Mouse (Mus musculus) megakaryocyte, embryonic 14.5 days (primary cell): ENCODE results near the gene Gucy2g. TPM values are rescaled to one million over a fixed set of nuclear protein-coding genes. Genes with fewer than 3 reads are reported as not detected.
A peak's percentile ranks its signal among the peaks of the same experiment; 100 is the strongest.

Experiments used
- H3K27me3 ChIP-seq: replicated peaks from 2 replicates; pipeline ENCODE3; 2012; ENCODE audit warnings: inconsistent platforms
- H3K36me3 ChIP-seq: replicated peaks from 2 replicates; pipeline ENCODE3; 2012; ENCODE audit warnings: low read length, inconsistent platforms, mixed read lengths
- H3K4me1 ChIP-seq: 2 replicates; pipeline ENCODE4 v1.6.1; 2012; ENCODE audit warnings: inconsistent platforms
- H3K4me3 ChIP-seq: replicated peaks from 2 replicates; pipeline ENCODE3; 2012; ENCODE audit warnings: moderate library complexity, mild to moderate bottlenecking, inconsistent platforms
- H3K9me3 ChIP-seq: 2 replicates; pipeline ENCODE4 v1.6.1; 2012; ENCODE audit warnings: inconsistent platforms
- FLI1 ChIP-seq: IDR thresholded peaks from 2 replicates; pipeline ENCODE4 v1.6.1; 2012; ENCODE audit warnings: low read length, inconsistent platforms, mixed read lengths
- GATA1 ChIP-seq: IDR thresholded peaks from 3 replicates; pipeline ENCODE4 v1.6.1; 2012; ENCODE audit warnings: mixed read lengths, low read length, inconsistent platforms, borderline replicate concordance
- polyA plus RNA-seq: library from polyadenylated mRNA; stranded (reverse); fragments of >175 nt; gene quantifications from 2 replicates; pipeline ENCODE4 v1.2.3, GENCODE M21; 2012; ENCODE audit warnings: low replicate concordance; ENCODE audit not compliant: insufficient read depth

The Gucy2g gene
- polyA plus RNA-seq, 1 experiment = 1.6 TPM

GRCm38 (mm10) chr19:55208654-55209053 lies 32.4 kb downstream of the Gucy2g start:
- Histone ChIP-seq H3K4me3 (no peak overlapping the region), H3K27me3 (peaks cover 25% of the 10 kb centered on the region), H3K9me3 (no peaks in the 10 kb centered on the region), H3K4me1 (peaks cover 7% of the 10 kb centered on the region; the same call in 1 of the 2 replicates), H3K36me3 (peaks cover 12% of the 10 kb centered on the region)
- no peak for TF ChIP-seq GATA1
- TF ChIP-seq FLI1 = no peak

- H3K4me3 ChIP-seq = no peak overlapping the region
- TF ChIP-seq GATA1 (no peak), FLI1 (no peak)
- H3K9me3 ChIP-seq = no peaks in the 10 kb centered on the region
- H3K4me1 ChIP-seq = peaks cover 7% of the 10 kb centered on the region; the same call in 1 of the 2 replicates
- peaks cover 23% of the 10 kb centered on the region for H3K27me3 ChIP-seq
- H3K36me3 ChIP-seq = peaks cover 16% of the 10 kb centered on the region
These were observed 33.1 kb downstream of the Gucy2g start for GRCm38 (mm10) chr19:55207746-55208538.

GRCm38 (mm10) chr19:55207205-55207604 lies 33.8 kb downstream of the Gucy2g start:
- TF ChIP-seq FLI1 (no peak), GATA1 (no peak)
- Histone ChIP-seq H3K36me3 (peaks cover 22% of the 10 kb centered on the region), H3K4me1 (peaks cover 7% of the 10 kb centered on the region; the same call in 1 of the 2 replicates), H3K9me3 (no peaks in the 10 kb centered on the region), H3K27me3 (peaks cover 22% of the 10 kb centered on the region), H3K4me3 (no peak overlapping the region)

GRCm38 (mm10) chr19:55206482-55207138 lies 34.4 kb downstream of the Gucy2g start:
- peaks cover 7% of the 10 kb centered on the region; the same call in 1 of the 2 replicates for H3K4me1 ChIP-seq
- peaks cover 26% of the 10 kb centered on the region for H3K36me3 ChIP-seq
- TF ChIP-seq GATA1 (no peak), FLI1 (no peak)
- peaks cover 22% of the 10 kb centered on the region for H3K27me3 ChIP-seq
- H3K4me3 ChIP-seq = no peak overlapping the region
- H3K9me3 ChIP-seq = no peaks in the 10 kb centered on the region

DNA sequence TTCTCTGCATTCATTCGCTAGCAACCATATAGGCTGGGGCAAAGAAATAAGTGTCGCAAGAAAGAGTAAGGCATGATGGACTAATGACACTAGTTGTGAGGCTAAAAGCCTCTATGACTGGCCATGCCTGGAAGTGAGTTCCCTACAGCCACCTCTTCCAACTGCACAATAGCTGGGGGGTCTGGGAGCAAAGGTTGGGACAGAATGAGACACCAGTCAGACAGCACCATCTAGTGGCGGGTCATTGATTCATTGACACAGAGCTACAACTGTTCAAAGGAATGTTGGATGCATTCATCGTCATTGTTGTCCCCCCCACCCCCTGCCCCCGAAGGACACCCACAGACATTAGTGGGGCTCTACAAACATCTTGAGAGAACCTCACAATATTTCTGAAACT lies 42.7 kb downstream of the Gucy2g start:
- H3K27me3 ChIP-seq = peaks cover 22% of the 10 kb centered on the region
- peak overlapping the region; percentile 46 for H3K4me3 ChIP-seq
- H3K9me3 ChIP-seq = no peaks in the 10 kb centered on the region
- peaks cover 10% of the 10 kb centered on the region for H3K4me1 ChIP-seq
- peaks cover 13% of the 10 kb centered on the region for H3K36me3 ChIP-seq
- TF ChIP-seq GATA1 (no peak), FLI1 (no peak)

DNA sequence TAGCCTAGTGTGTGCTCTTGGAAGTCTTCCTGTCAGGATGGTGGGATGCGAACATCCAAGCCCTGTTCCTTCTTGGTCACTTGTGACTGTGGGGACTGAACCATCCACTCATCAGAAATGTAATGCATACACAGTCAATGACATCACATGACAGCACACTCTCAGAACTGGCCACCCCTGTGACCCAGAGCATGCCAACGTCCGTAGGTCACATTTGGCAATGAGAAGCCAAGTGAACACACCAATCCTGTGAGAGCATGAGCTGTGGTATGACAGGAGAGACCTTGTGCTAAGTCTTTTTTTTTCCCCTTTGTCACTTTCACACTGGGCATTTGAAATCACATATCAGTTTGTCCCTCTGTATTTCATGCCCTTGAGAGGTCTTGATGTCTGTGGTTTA lies 45.5 kb downstream of the Gucy2g start:
- TF ChIP-seq FLI1 (no peak), GATA1 (no peak)

GRCm38 (mm10) chr19:55194520-55195170 lies 46.4 kb downstream of the Gucy2g start:
- Histone ChIP-seq H3K9me3 (no peaks in the 10 kb centered on the region), H3K27me3 (peaks cover 35% of the 10 kb centered on the region), H3K36me3 (no peaks in the 10 kb centered on the region), H3K4me3 (no peak overlapping the region), H3K4me1 (peaks cover 10% of the 10 kb centered on the region)
- TF ChIP-seq FLI1 (no peak), GATA1 (no peak)

More for the DNA sequence above, 45.5 kb downstream of the Gucy2g start:
- no peaks in the 10 kb centered on the region for H3K9me3 ChIP-seq
- no peaks in the 10 kb centered on the region for H3K36me3 ChIP-seq
- peaks cover 10% of the 10 kb centered on the region for H3K4me1 ChIP-seq
- H3K4me3 ChIP-seq = no peak overlapping the region
- peaks cover 32% of the 10 kb centered on the region for H3K27me3 ChIP-seq

- Histone ChIP-seq H3K27me3 (peaks cover 30% of the 10 kb centered on the region), H3K36me3 (no peaks in the 10 kb centered on the region), H3K4me1 (peaks cover 10% of the 10 kb centered on the region), H3K9me3 (no peaks in the 10 kb centered on the region), H3K4me3 (no peak overlapping the region)
- TF ChIP-seq FLI1 = no peak
- TF ChIP-seq GATA1 = no peak
These were observed 47.2 kb downstream of the Gucy2g start for GRCm38 (mm10) chr19:55193717-55194394.

DNA sequence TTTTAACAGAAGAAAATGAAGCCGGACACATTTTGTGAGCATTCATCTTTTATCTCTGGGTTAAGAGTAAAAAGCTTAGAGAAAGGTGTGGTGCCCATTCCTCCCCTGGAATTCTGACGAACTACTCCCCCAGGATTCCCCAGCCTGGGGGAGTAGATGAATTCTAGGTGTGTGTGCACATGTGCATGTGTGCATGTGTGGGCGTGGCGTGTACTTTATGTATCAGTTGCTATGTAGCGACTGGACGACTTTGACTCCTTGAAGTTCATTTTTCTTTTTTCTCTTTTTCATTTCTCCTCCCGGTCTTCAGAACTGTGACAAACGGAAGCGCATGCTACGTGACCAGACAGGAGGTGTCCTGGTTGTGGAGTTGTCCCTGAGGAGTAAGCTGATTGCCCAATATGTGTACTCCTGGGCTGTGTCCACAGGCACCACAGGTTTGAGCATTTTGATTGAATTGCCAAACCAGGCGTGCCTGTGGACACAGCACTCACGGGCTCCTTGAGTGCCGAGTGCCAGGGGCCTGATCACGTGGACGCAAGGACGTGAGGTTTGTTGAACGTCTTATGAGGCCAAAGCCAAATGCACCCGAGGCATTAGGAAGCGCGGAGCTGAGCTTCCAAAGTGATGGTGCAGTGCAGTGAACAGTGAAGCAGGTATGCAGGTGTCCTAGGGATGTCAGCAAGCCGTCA lies 48.6 kb downstream of the Gucy2g start:
- H3K4me1 ChIP-seq = peaks cover 4% of the 10 kb centered on the region; the same call in 1 of the 2 replicates
- H3K36me3 ChIP-seq = no peaks in the 10 kb centered on the region
- H3K27me3 ChIP-seq = peaks cover 40% of the 10 kb centered on the region
- TF ChIP-seq GATA1 (no peak), FLI1 (no peak)
- H3K4me3 ChIP-seq = no peak overlapping the region
- no peaks in the 10 kb centered on the region for H3K9me3 ChIP-seq
